Mouse (Mus musculus) midbrain, postnatal 0 days (tissue): ENCODE measurements around the gene Ccl7. TPM values are rescaled to one million over a fixed set of nuclear protein-coding genes. Genes with fewer than 3 reads are reported as not detected.

Experiments used
- ATAC-seq: fragments of 200-750 bp; cut with Nextera tagmentation; 2 replicates; pipeline ENCODE4 v1.8.0; 2017; ENCODE audit warnings: moderate number of reproducible peaks, mild to moderate bottlenecking, moderate TSS enrichment, moderate library complexity; ENCODE audit not compliant: low FRiP score
- DNase-seq: peaks from one replicate; pipeline ENCODE4 v3.0.0-alpha.2; 2015; ENCODE audit warnings: low spot score
- H3K27ac ChIP-seq: fragments of 300-500 bp; sonication (generic); 2 replicates; pipeline ENCODE4 v1.5.1; 2014; ENCODE audit warnings: low read depth, mild to moderate bottlenecking, low read length, mixed read lengths
- H3K27me3 ChIP-seq: fragments of 300-500 bp; sonication (generic); 2 replicates; pipeline ENCODE4 v1.6.1; 2014; ENCODE audit warnings: low read length, control low read depth, mixed read lengths; ENCODE audit not compliant: insufficient read depth
- H3K36me3 ChIP-seq: fragments of 300-500 bp; sonication (generic); 2 replicates; pipeline ENCODE4 v1.6.1; 2014; ENCODE audit warnings: low read length, control low read depth, mixed read lengths; ENCODE audit not compliant: insufficient read depth
- H3K4me1 ChIP-seq: fragments of 300-500 bp; sonication (generic); 2 replicates; pipeline ENCODE4 v1.6.1; 2014; ENCODE audit warnings: mild to moderate bottlenecking, control low read depth, antibody characterized with exemption, low read length, mixed read lengths; ENCODE audit not compliant: insufficient read depth
- H3K4me2 ChIP-seq: fragments of 300-500 bp; sonication (generic); 2 replicates; pipeline ENCODE4 v1.6.1; 2014; ENCODE audit warnings: low read depth, mild to moderate bottlenecking, low read length, mixed read lengths; ENCODE audit not compliant: poor library complexity, severe bottlenecking
- H3K4me3 ChIP-seq: fragments of 300-500 bp; sonication (generic); 2 replicates; pipeline ENCODE4 v1.5.1; 2014; ENCODE audit warnings: low read depth, mild to moderate bottlenecking, low read length, moderate library complexity
- H3K9ac ChIP-seq: fragments of 300-500 bp; sonication (generic); replicated peaks from 2 replicates; pipeline ENCODE4 v1.6.1; 2014; ENCODE audit warnings: mild to moderate bottlenecking, low read length, moderate library complexity, mixed read lengths; ENCODE audit not compliant: poor library complexity, severe bottlenecking
- H3K9me3 ChIP-seq: fragments of 300-500 bp; sonication (generic); 2 replicates; pipeline ENCODE4 v1.6.1; 2016; ENCODE audit warnings: low read length, control low read depth
- CTCF ChIP-seq: IDR thresholded peaks from 2 replicates; pipeline ENCODE4 v1.5.1; 2016; ENCODE audit warnings: antibody characterized with exemption, mild to moderate bottlenecking
- WGBS: fragments of 180-500 bp; shearing (Covaris S2); extraction: QIAGEN DNeasy Blood & Tissue Kit; methylation state at CpG from one replicate; pipeline ENCODE4 v1.1.7; 2014; 5-methylcytosine and 5-hydroxymethylcytosine counted together
- polyA plus RNA-seq: library from polyadenylated mRNA; unstranded; fragments of >200 nt; fragmentation: Nextera tagmentation; extraction: Ambion mirVana; gene quantifications from 2 replicates; pipeline ENCODE4 v1.2.1, GENCODE M21; 2015
- total RNA-seq: library from RNA; depleted of rRNA; stranded (reverse); fragments of >200 nt; gene quantifications from 2 replicates; pipeline ENCODE4 v1.2.3, GENCODE M21; 2014

Ccl7 gene
- total and polyA plus RNA-seq, 2 experiments from 2014 or later: 1.5 to 2.0 TPM

DNA sequence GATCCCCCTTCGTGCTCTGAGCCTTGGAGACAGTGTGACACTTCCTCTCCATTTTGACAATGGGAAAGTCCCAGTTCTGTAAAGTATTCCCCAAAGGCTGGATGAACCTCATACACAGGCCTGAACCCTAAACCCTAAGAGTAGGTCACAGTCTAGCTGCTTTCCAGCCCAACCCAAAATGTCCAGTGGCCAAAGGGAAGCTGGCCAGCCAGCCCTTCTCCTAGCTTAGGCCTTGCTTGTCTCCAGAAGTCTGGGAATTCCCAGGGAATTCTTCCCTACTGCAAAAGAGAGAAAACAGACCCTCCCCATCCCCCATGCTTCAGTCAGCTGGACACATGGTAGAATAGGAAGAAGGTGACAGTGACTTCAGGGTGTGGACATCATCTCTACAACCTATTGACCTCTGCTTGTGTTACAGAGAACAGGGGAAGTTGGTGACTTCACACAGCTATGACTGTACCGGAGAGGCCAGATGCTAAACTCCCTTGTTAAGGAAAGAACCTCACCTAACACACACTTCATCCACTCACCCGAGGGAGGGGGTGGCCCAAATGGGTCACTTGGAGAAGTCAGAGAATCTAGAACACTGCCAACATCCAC, 29.2 kb upstream of the Ccl7 start:
- no peaks in the 10 kb centered on the region for H3K9me3 ChIP-seq
- WGBS: 81% methylated on average over 3 of the region's 3 CpGs

DNA sequence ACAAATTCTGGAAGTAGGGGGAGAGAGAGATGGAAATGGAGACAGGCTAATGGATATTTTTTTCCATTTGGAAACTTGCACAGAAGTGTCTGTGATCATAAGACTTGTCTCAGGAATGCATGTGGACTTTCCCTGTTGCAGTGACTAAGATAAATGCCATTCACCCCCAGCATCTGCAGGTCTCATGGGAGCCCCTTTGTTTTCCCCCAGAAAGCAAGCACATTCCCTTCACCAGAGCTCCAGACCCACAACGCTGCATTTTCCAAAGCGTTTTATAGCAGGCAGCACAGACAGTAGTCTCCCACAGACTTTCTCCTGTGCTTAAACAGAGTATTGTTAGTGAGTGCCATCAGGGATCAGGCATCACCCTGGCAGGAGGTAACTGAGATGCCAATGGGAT, 26.1 kb upstream of the Ccl7 start:
- Histone ChIP-seq H3K27me3 (no peaks in the 10 kb centered on the region), H3K36me3 (no peaks in the 10 kb centered on the region), H3K4me3 (no peak overlapping the region), H3K4me1 (no peaks in the 10 kb centered on the region), H3K4me2 (no peak overlapping the region), H3K9me3 (no peaks in the 10 kb centered on the region), H3K27ac (no peak overlapping the region), H3K9ac (no peak overlapping the region)
- WGBS: 41% methylated on average over 2 of the region's 2 CpGs
- DNase-seq (no peak), ATAC-seq (no peak)
- TF ChIP-seq CTCF: no peak

More for the DNA sequence above, 29.2 kb upstream of the Ccl7 start:
- DNase-seq: no peak
- Histone ChIP-seq H3K4me1 (no peaks in the 10 kb centered on the region), H3K9ac (no peak overlapping the region), H3K4me2 (no peak overlapping the region), H3K36me3 (no peaks in the 10 kb centered on the region), H3K27ac (no peak overlapping the region), H3K27me3 (no peaks in the 10 kb centered on the region), H3K4me3 (no peak overlapping the region)
- no peak for TF ChIP-seq CTCF
- ATAC-seq: no peak

DNA sequence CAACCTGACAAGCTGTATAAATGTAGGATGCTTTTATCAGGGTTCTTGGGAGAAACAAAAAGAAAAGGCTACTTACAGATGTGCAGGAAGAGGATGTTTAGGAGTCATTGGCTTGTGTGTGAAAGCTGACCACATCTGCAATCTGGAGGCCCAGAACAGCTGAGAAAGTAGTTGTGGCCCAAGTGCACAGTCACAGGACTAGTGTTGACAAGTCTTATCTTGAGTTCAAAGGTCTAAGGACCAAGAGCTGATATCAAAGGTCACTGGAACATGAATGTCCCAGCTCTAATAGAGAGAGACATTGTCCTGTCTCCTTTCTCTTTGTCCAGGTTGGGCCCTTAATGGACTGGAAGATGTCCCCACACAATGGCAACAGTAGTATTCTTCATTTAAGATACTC, 25.7 kb upstream of the Ccl7 start:
- Histone ChIP-seq H3K4me1 (no peaks in the 10 kb centered on the region), H3K9ac (no peak overlapping the region), H3K27ac (no peak overlapping the region), H3K4me2 (no peak overlapping the region), H3K4me3 (no peak overlapping the region), H3K9me3 (no peaks in the 10 kb centered on the region), H3K36me3 (no peaks in the 10 kb centered on the region), H3K27me3 (no peaks in the 10 kb centered on the region)
- TF ChIP-seq CTCF: no peak
- no peak for ATAC-seq
- no peak for DNase-seq

DNA sequence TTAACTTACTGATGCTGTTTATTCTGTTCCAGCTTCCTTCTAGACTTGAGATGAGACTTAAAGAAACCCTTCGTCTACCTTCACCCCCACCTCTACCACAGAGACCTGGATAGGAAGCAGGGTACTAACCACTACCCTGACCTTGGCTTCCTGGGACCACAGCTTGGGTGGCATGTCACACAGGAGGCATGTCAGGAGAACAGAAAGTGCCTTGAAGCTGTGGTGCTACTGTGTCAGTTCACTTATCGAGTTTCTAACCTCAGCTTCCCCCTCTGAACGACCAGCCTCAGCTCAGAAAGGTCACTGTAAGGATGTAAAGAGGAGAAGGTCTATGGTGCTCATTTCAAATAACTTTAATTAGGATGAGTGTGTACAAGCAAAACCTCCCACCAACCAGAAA, 24.1 kb upstream of the Ccl7 start:
- H3K27ac ChIP-seq: no peak overlapping the region
- H3K36me3 ChIP-seq: no peaks in the 10 kb centered on the region
- H3K4me1 ChIP-seq: no peaks in the 10 kb centered on the region
- no peaks in the 10 kb centered on the region for H3K27me3 ChIP-seq
- 78% methylated on average over 3 of the region's 3 CpGs for WGBS
- no peak for TF ChIP-seq CTCF
- DNase-seq (no peak), ATAC-seq (no peak)
- no peak overlapping the region for H3K4me2 ChIP-seq
- no peak overlapping the region for H3K9ac ChIP-seq
- H3K9me3 ChIP-seq: no peaks in the 10 kb centered on the region
- no peak overlapping the region for H3K4me3 ChIP-seq

DNA sequence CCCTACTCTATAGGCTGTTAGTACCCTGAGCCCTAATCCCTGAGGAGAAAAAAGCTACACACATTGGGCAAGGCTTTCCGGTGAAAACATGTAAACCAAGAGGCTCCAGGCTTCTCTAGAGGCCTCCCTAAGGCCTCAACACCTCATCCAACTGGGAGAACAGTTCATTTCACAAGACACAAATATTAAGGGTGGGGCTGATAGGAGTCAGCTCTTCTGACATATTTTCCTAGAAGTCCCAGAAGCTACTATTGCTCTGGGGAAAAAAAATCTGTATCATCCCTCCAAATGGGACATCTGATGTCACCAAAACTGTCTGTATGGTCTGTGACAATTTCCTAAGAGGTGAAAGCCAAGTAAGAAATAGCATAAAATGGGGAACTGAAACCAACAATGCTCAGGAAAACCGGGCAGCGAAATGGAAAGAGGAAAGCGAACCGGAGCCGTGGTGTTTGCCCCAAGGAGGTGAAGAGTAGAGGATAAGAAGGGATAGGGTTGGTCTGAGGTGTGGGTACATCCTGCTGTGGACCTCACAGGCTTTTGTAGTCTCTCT, 22.9 kb upstream of the Ccl7 start:
- Histone ChIP-seq H3K9me3 (no peaks in the 10 kb centered on the region), H3K27ac (no peak overlapping the region), H3K4me3 (no peak overlapping the region), H3K4me2 (no peak overlapping the region), H3K4me1 (no peaks in the 10 kb centered on the region), H3K27me3 (no peaks in the 10 kb centered on the region), H3K36me3 (no peaks in the 10 kb centered on the region), H3K9ac (no peak overlapping the region)
- ATAC-seq (no peak), DNase-seq (no peak)
- WGBS: 92% methylated on average over 6 of the region's 6 CpGs
- no peak for TF ChIP-seq CTCF

DNA sequence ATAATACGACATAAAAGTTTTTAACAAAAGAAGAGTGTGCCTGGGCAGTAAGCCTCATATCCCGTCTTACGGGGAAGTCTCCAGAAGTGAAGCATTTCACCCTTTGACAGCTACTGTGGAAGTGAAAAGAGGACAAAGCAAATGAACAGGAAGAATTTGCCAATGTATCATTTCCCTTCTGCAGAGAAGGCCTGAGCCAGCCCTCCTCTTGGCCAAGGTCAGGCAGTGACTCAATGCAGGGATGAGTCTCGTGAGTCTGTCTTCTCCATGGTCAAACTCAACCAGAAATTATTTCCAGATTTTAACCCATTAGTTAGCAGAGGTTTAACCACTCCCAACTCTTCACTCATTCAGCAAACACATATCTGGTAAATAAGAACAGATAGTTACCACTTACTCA, 21.7 kb upstream of the Ccl7 start:
- H3K4me2 ChIP-seq: no peak overlapping the region
- TF ChIP-seq CTCF: no peak
- H3K9ac ChIP-seq: no peak overlapping the region
- no peak for ATAC-seq
- DNase-seq: no peak
- WGBS: 84% methylated on average over 4 of the region's 4 CpGs
- H3K9me3 ChIP-seq: no peaks in the 10 kb centered on the region
- no peak overlapping the region for H3K4me3 ChIP-seq
- H3K27me3 ChIP-seq: no peaks in the 10 kb centered on the region
- H3K27ac ChIP-seq: no peak overlapping the region
- H3K4me1 ChIP-seq: no peaks in the 10 kb centered on the region
- no peaks in the 10 kb centered on the region for H3K36me3 ChIP-seq
